Mouse (Mus musculus) macrophage (primary cell): ENCODE measurements around the gene Cwc25. TPM values are rescaled to one million over a fixed set of nuclear protein-coding genes. Genes with fewer than 3 reads are reported as not detected.

Source experiments
- H3K27ac ChIP-seq: fragments of 350-480 bp; formaldehyde crosslinking; 2 replicates; pipeline ENCODE4 v1.9.0; 2021
- H3K36me3 ChIP-seq: fragments of 350-480 bp; formaldehyde crosslinking; 2 replicates; pipeline ENCODE4 v1.9.0; 2021; ENCODE audit errors: inconsistent target
- H3K4me3 ChIP-seq: fragments of 350-480 bp; formaldehyde crosslinking; 2 replicates; pipeline ENCODE4 v1.9.0; 2021; ENCODE audit errors: inconsistent target
- H3K79me2 ChIP-seq: fragments of 350-480 bp; formaldehyde crosslinking; 2 replicates; pipeline ENCODE4 v1.9.0; 2021; ENCODE audit errors: inconsistent target
- WGBS: methylation state at CpG from one replicate; pipeline ENCODE4 v1.1.7; 2026; ENCODE audit warnings: inconsistent platforms; ENCODE audit not compliant: missing documents; 5-methylcytosine and 5-hydroxymethylcytosine counted together
- polyA plus RNA-seq: library from polyadenylated mRNA; stranded (reverse); fragments of 250-400 nt; gene quantifications from 3 replicates; pipeline ENCODE4 v1.2.4, GENCODE M21; 2018; ENCODE audit warnings: inconsistent platforms

Cwc25 gene
- polyA plus RNA-seq, 1 experiment from 2014 or later, result 22.4 TPM

DNA sequence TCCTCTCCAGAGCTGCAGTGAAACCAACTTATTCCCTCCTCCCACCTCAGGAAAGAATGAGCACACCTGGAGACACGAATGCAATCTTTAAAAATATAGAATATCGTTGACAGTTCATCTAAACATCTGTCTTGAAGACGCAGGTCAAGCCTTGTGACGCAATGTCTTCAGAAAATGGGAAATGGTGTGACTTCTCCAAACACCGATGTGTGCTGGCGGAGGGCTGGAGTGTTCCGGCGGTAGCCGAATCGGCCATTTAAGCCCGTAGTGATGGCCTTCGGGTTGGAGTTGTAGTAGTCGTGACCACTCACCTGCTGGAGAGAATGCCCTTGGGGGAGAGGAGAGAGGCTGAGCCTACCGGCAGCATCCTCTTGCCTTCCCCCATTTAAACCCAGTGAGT, 5.1 kb upstream of the Cwc25 start:
- Histone ChIP-seq H3K4me3 (no peak overlapping the region), H3K79me2 (peaks cover under 1% of the 10 kb centered on the region; the same call in 1 of the 2 replicates), H3K27ac (no peak overlapping the region), H3K36me3 (no peaks in the 10 kb centered on the region; the same call in 1 of the 2 replicates)
- 60% methylated on average over 14 of the region's 14 CpGs for WGBS

DNA sequence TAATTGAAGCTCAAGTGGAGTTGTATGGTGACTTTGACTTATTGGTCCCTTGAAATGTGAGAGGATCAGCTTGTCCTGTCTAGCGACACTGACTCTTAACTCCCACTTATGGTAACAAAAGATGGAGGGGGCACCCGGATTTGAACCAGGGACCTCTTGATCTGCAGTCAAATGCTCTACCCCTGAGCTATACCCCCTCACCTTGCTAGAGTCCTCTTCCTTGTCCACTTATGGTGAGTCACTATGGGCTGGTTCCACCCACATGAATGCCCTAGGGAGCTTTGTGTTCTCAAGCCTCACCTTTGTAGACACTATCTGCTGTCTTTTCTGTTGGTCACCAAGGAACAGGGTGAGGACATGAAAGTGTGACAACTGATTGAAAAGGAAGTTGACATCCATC, 3.3 kb upstream of the Cwc25 start:
- peaks cover 18% of the 10 kb centered on the region for H3K79me2 ChIP-seq
- H3K36me3 ChIP-seq, result no peaks in the 10 kb centered on the region
- 24% methylated on average over 2 of the region's 2 CpGs for WGBS
- H3K27ac ChIP-seq, result no peak overlapping the region
- no peak overlapping the region for H3K4me3 ChIP-seq

DNA sequence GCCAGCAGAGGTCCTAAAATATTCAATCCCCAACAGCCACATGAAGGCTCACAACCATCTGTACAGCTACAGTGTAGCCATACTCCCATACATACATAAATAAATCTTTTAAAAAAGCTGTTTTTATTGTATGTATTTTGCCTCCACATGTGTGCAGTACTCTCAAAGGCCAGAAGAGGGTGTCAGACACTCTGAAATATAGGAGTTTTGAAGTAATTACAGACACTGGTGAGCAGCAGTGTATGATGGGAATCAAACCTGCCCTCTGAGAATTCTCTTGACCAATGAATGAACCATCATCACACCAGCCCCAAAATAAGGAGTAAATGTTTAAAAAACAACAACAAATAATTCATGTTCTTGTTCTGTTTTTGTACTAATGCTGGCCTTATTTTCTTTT, 4.7 kb downstream of the Cwc25 start:
- Histone ChIP-seq H3K36me3 (peaks cover 62% of the 10 kb centered on the region), H3K79me2 (peaks cover 83% of the 10 kb centered on the region), H3K27ac (no peak overlapping the region), H3K4me3 (no peak overlapping the region)

DNA sequence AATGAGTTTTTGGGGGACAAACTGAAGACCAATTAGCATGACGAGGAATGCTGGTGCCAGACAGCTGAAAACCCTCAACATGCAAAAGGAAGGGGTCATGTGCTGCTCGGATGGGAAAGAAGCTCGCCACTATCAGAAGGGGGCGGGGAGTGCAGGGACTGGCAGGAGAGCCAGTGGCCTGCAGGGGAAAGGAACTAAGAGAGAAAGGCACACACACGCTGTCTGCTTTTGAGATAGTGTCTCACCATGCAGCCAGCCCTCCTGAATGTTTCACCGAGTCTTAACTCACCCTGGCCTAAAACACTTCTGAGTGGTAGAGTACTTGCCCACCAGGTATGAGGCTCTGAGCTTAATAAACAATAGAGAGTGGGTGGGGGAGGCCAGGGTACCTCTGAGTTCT, 7.4 kb downstream of the Cwc25 start:
- Histone ChIP-seq H3K27ac (no peak overlapping the region), H3K36me3 (peaks cover 75% of the 10 kb centered on the region), H3K79me2 (peaks cover 57% of the 10 kb centered on the region), H3K4me3 (no peak overlapping the region)
- WGBS, result 98% methylated on average over 6 of the region's 6 CpGs

DNA sequence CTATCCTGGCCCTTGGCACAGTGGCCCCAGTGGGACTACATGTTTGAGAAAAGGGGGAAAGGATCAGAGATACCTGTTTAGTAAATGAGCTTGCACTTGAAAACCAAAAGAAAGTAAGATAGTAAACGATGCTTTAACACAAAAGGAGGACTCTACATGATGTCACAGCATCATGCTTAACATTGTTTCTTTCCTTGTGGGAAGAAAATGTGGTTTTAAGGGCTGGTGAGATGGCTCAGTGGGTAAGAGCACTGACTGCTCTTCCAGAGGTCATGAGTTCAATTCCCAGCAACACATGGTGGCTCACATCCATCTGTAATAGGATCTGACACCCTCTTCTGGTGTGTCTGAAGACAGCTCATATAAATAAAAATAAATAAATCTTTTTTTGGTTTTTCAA, 8.2 kb downstream of the Cwc25 start:
- H3K27ac ChIP-seq, result no peak overlapping the region
- H3K79me2 ChIP-seq, result peaks cover 49% of the 10 kb centered on the region
- 100% methylated on average over 1 of the region's 1 CpGs for WGBS
- no peak overlapping the region for H3K4me3 ChIP-seq
- peaks cover 78% of the 10 kb centered on the region for H3K36me3 ChIP-seq

DNA sequence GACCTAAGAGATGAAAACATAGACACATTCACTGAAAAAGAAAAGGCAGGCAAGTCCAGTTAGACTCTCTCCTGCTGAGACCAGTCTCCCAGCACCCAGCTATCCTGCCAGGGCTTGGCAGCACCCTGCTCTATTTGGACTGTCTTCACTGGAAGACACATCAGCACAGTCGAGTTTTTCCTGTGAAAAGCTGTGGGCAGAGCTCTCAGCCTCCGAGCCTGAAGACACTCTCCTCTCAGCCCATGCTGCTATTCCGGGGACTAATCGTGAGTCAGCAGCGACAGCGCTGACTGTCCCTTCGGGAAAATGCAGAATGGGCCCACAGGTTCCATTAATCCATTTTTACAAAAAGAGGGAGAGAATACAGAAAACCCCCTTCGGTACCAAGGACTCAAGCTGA, 13.1 kb downstream of the Cwc25 start:
- Histone ChIP-seq H3K27ac (no peak overlapping the region), H3K4me3 (no peak overlapping the region), H3K36me3 (peaks cover 77% of the 10 kb centered on the region), H3K79me2 (peaks cover under 1% of the 10 kb centered on the region; the same call in 1 of the 2 replicates)
- WGBS, result 93% methylated on average over 8 of the region's 8 CpGs

DNA sequence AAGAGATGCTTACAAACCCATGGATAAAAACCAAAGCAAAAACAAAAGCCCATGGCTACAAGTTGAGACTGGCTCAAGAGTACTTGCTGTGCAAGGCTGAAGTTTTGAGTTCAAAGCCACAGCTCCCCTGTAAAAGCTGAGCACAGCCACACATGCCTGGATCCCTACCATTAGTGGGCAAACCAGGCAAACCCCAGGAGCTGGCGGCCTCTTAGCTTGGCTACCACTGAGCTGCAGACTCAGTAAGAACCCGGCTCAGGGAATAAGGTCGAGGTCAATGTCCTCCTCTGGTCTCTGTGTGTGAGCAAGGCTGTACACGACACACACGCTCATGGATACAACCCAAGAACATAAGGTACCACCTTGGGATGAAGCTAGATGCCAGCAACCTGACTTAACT, 17.9 kb downstream of the Cwc25 start:
- Histone ChIP-seq H3K36me3 (peaks cover 58% of the 10 kb centered on the region), H3K79me2 (peaks cover 6% of the 10 kb centered on the region), H3K4me3 (no peak overlapping the region), H3K27ac (no peak overlapping the region)
- 86% methylated on average over 5 of the region's 5 CpGs for WGBS

DNA sequence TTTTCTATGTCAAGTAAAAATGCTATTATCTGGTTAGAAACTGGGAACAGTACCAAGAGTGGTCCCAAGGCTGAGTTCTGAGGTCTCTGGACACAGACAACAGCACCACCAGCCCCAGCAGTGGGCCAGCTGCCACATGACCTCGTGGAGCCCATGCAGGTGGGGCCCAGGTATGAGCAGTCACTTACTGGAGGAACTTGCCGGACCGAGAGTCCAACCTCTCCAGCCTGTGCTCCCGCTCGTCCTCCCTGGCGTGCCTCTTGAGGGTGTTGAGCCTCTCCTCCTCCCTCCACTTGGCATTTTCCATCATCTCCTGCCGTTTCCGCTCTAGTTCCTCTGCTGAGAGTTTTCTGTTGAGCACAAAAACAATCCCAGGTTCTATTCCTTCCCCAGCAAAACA, 18.6 kb downstream of the Cwc25 start:
- WGBS, result 94% methylated on average over 8 of the region's 8 CpGs
- no peak overlapping the region for H3K27ac ChIP-seq
- peaks cover 51% of the 10 kb centered on the region for H3K36me3 ChIP-seq
- H3K4me3 ChIP-seq, result no peak overlapping the region
- H3K79me2 ChIP-seq, result peaks cover 13% of the 10 kb centered on the region

DNA sequence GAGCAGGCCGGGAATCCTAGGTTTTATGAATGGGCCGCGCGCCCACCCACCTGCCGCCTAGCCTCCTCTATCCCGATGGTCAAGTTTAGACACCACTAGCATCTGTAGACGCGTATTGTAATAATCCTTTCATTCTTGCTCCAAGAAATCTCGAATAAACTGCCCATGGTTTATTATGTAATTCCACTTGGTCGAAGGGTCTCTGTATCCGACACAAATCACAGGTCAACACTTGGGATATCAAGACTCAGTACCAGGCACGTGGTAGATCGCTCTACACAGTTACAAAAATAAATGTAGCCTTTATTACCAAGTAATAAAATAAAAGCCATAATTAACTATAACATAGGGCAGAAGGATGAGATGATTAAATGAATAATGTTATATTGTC, 21.0 kb downstream of the Cwc25 start:
- Histone ChIP-seq H3K36me3 (peaks cover 32% of the 10 kb centered on the region; the same call in 1 of the 2 replicates), H3K4me3 (peak overlapping the region; percentile 38), H3K79me2 (peaks cover 37% of the 10 kb centered on the region), H3K27ac (peak overlapping the region; percentile 89)
- 3% methylated on average over 13 of the region's 13 CpGs for WGBS

DNA sequence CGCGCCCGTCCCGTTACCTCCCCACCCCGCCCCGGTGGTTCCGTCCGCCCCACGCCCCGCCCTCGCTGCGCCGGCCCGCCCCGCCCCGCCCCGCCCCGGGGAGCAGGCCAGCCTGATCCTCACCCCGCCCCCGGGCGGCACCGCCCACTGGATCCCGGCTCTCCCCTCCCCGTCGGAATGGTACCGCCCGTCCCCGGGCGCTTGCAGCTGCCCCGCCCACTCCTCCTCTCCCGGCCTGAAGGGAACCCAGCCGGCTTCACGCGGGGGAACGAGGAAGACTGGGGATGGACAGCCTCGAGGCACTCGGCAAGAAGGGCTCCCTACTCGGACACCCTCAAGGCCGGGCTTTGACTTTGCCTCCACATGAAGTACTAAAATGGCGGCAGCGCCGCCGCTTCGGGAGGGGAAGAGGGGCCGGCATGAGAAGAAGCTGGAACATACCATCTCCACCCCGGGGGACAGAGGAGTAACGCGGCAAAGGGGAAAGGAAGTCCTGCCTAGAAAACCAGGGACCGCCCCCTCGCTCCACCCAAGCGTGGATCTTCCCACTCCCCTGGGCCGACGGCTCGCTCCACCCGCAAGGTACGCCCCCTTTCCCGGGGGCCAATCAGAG, 21.5 kb downstream of the Cwc25 start:
- peak overlapping the region; percentile 38 for H3K4me3 ChIP-seq
- peak overlapping the region; percentile 89 for H3K27ac ChIP-seq
- peaks cover 27% of the 10 kb centered on the region; the same call in 1 of the 2 replicates for H3K36me3 ChIP-seq
- 1% methylated on average over 28 of the region's 57 CpGs for WGBS
- peaks cover 42% of the 10 kb centered on the region for H3K79me2 ChIP-seq

DNA sequence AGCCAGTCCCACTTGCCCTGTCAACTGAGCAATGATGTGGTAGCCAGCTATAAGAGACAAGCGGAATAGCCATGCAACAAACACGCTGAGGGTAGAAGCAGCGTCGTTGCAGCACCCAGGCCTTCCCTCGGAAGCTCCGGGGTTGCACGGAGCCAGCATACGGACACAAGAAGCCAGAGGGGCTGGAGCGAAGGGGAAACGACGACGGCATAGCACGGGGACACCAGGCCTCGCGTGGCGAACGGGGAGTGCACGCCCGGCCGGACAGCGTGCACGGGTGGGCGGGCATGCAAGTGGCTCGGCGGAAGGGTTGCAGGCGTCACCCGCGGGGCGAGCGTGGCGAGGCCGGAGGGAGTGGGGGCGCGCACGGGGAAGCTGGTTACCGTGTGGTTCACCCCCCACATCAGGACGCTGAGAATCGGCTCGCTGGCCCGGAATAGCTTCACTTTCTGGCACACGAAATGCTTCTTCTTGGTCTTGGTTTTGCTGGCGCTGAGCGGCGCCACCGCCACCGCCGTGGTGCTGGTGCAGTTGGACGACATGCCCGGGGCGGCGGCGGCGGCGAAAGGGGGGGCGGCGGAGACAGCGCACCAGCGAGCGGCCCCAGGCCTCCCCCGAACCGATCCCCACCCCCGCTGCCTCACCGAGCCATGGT, 22.2 kb downstream of the Cwc25 start, which contains the start of gene Pip4k2b:
TSS of gene Pip4k2b (minus strand) at position 642 of the 655 bp plus-strand sequence.
- H3K79me2 ChIP-seq, result peaks cover 49% of the 10 kb centered on the region
- under 1% methylated on average over 57 of the region's 63 CpGs for WGBS
- peak within 1 kb of the TSS; percentile 89 for H3K27ac ChIP-seq
- peak within 1 kb of the TSS; percentile 61 for H3K4me3 ChIP-seq
- peaks cover 22% of the 10 kb centered on the region; the same call in 1 of the 2 replicates for H3K36me3 ChIP-seq

DNA sequence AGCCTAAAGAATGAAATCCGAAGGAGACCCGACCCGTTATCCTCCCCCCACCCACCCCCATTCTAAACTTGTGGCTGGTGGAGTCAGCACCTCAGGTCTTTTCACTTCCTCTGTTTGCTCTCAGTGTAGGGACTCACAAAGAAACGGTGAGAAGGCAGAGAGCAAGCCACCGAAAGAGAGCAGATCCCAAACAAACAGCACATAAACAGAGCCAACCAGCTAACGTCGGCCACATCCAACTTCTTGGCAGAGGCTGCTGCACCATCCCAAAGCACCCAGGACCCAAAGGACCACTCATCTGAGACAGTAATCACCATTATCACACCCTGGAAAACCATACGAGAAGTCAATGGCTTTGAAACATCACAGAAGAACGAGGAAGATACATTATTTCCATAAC, 22.9 kb downstream of the Cwc25 start:
- peak overlapping the region; percentile 64 for H3K27ac ChIP-seq
- peak overlapping the region; percentile 61 for H3K4me3 ChIP-seq
- H3K36me3 ChIP-seq, result peaks cover 22% of the 10 kb centered on the region; the same call in 1 of the 2 replicates
- peaks cover 56% of the 10 kb centered on the region for H3K79me2 ChIP-seq
- under 1% methylated on average over 9 of the region's 9 CpGs for WGBS

DNA sequence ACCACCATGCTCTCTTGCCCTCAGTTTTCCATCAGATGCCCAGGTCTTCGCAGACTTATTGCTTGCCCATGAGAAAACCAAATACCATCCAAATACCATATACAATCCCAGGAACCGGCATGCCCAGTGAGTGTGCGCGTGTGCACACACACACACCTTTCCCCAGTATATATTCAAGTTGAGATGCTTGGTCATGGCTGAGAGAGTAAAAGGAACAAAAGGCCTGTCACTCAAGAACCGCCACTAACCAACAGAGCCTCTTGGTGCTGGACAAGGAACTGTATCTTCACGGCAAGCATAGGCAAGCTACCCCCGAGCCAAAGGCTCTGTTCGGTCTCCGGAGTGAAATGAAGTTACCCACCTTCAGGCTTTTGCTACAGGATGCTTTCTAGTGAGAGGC, 23.8 kb downstream of the Cwc25 start:
- peaks cover 65% of the 10 kb centered on the region for H3K79me2 ChIP-seq
- H3K36me3 ChIP-seq, result peaks cover 14% of the 10 kb centered on the region; the same call in 1 of the 2 replicates
- H3K27ac ChIP-seq, result no peak overlapping the region
- 71% methylated on average over 9 of the region's 9 CpGs for WGBS
- no peak overlapping the region; the same call in 1 of the 2 replicates for H3K4me3 ChIP-seq

DNA sequence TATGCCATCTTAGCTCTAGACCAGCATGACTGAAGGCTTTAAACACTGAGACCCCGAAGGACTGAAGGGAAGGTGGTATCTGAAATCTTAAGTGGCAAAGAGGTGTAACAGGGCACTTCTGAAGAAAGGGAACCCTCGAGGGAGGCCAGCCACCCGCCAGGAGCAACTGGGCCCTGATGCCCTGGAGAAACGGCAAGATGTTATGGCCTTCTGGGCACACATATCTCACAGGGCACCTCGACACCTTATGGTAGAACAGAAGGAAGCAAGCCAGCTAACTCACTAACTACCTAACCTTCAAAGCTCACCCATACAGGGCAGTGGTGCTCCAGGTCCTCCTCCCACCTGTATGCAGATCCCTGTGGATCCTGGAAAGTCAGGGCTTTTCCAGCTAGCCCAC, 24.2 kb downstream of the Cwc25 start:
- Histone ChIP-seq H3K27ac (no peak overlapping the region), H3K36me3 (peaks cover 10% of the 10 kb centered on the region; the same call in 1 of the 2 replicates)
- WGBS, result 81% methylated on average over 5 of the region's 5 CpGs

DNA sequence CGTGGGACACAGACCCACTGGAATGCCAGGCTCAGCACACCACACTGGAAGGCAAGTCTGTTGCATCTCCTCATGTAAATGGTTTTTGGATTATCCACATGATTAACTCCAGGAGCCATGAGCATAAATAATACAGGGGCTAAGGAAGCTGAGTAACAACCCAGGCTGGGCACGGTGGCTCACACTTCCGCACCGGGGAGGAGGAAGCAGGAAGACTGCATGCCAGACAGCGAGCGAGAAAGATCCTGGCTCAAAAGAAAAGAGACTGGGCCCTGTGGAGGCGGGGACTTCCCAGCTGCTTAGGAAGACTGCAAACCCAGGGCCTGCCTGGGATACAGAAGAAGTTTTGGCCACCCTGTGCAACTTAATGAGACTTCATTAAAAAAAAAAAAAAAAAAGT, 26.2 kb downstream of the Cwc25 start:
- peaks cover 89% of the 10 kb centered on the region for H3K79me2 ChIP-seq
- H3K27ac ChIP-seq, result peak overlapping the region; percentile 39
- no peaks in the 10 kb centered on the region for H3K36me3 ChIP-seq
- 12% methylated on average over 7 of the region's 7 CpGs for WGBS
- no peak overlapping the region for H3K4me3 ChIP-seq

More for the DNA sequence above, 24.2 kb downstream of the Cwc25 start:
- Histone ChIP-seq H3K4me3 (no peak overlapping the region), H3K79me2 (peaks cover 69% of the 10 kb centered on the region)
